In the genomic region with DNA sequence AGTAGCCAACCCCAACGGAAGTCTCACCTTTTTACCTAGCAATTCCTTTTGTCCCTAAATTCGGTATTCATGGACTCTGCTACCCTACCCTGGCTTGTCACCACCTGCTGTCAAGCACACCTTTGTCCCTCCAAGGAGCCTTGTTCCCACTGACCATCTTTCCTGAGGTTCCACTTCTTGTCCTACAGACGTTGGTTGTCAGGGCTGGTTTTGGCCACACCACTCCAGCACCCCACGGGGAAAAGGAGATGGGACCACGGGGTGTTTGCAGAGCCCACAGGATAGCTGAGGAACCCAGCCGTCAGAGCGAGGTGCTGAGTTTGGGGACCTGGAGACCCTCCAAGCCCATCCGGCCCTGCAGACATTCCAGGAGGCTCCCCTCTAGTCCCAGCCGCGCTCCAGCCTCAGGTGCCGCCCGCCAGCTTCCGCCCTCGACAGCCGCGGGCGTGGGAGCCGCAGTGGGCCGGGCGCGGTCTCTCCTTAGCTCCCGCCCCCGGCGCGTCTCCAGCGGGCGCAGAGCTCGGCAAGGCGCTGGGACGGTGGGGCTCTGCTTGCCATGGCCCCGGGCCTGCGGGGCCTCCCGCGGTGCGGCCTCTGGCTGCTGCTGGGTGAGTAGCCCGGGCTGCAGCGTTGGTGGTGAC, we compare ENCODE assay signal across 9 mouse cellular contexts. TPM values are rescaled to one million over a fixed set of nuclear protein-coding genes. Genes with fewer than 3 reads are reported as not detected.
DNase-seq lines count a peak whose midpoint lies in the region; ATAC-seq and TF ChIP-seq lines count a peak whose summit lies in the region.
"Had no signal": no experiment of that assay in that cellular context is flagged by ENCODE, and none has a peak within 500 bp of the region (broad histone marks: within the 10 kb centered on the region; RNA-seq: fewer than 3 reads in every experiment).

Ramp1 (plus strand) TSS at position 290 of the 641 bp plus-strand sequence.

- no peak within 1 kb of the TSS for H3ac ChIP-seq in myocyte (ENCODE audit: control insufficient read depth, insufficient read length)

- peak within 1 kb of the TSS; percentile 65 for H3K27ac ChIP-seq in embryonic facial prominence, embryonic 10.5 days (replicated peaks)
- H3K27ac ChIP-seq in heart, embryonic 10.5 days, result peak within 1 kb of the TSS; percentile 86
- no peak within 1 kb of the TSS for H3K27ac ChIP-seq in liver, embryonic 14.5 days
- no peak within 1 kb of the TSS for H3K27ac ChIP-seq in testis, adult 2 months (ENCODE audit: control insufficient read depth, insufficient read depth, low read depth, low read length)

- H3K9me3 ChIP-seq in embryonic facial prominence, embryonic 10.5 days, result no peaks in the 10 kb centered on the region
- no peaks in the 10 kb centered on the region for H3K9me3 ChIP-seq in heart, embryonic 10.5 days
- H3K9me3 ChIP-seq in liver, embryonic 14.5 days (ENCODE audit: control insufficient read depth, low read length), result no peaks in the 10 kb centered on the region

- TF ChIP-seq POLR2A in myocyte (IDR thresholded peaks at IDR 0.05; ENCODE audit: insufficient read length, low read depth), result no peak
- no peak for TF ChIP-seq POLR2A in testis, adult 2 months (IDR thresholded peaks at IDR 0.05; ENCODE audit: control insufficient read depth, low read depth, low read length)

- no peak for TF ChIP-seq CTCF in liver, embryonic 14.5 days (IDR thresholded peaks at IDR 0.05; ENCODE audit: low read depth)
- no peak for TF ChIP-seq CTCF in testis, adult 2 months (IDR thresholded peaks at IDR 0.05; ENCODE audit: control insufficient read depth, insufficient read depth, insufficient replicate concordance, low read depth, low read length)

- H3K4me1 ChIP-seq in embryonic facial prominence, embryonic 10.5 days, result peaks cover 31% of the 10 kb centered on the region
- peaks cover 47% of the 10 kb centered on the region for H3K4me1 ChIP-seq in heart, embryonic 10.5 days
- H3K4me1 ChIP-seq in liver, embryonic 14.5 days (replicated peaks; ENCODE audit: control insufficient read depth in 2 of 2, insufficient read depth in 2 of 2, low read length in 1 of 2), result peaks cover 0 to 3% of the 10 kb centered on the region in 2 experiments; a peak in 1 of 4 replicates
- peaks cover 4% of the 10 kb centered on the region for H3K4me1 ChIP-seq in testis, adult 2 months (ENCODE audit: control insufficient read depth, insufficient read depth, low read length)

- H3K9ac ChIP-seq in liver, embryonic 14.5 days (replicated peaks), result no peak within 1 kb of the TSS

- peak within 1 kb of the TSS; percentile 59 for H3K4me3 ChIP-seq in embryonic facial prominence, embryonic 10.5 days
- peak within 1 kb of the TSS; percentile 66 for H3K4me3 ChIP-seq in heart, embryonic 10.5 days
- peak within 1 kb of the TSS; percentile 26 to 30 for H3K4me3 ChIP-seq in liver, embryonic 14.5 days (ENCODE audit: insufficient read depth in 1 of 2, low read depth in 2 of 2, low read length in 2 of 2)
- H3K4me3 ChIP-seq in myocyte, result no peak within 1 kb of the TSS
- H3K4me3 ChIP-seq in testis, adult 2 months (ENCODE audit: control insufficient read depth, low read depth, low read length), result peak within 1 kb of the TSS; percentile 2

- H3K79me2 ChIP-seq in myocyte (ENCODE audit: control insufficient read depth, insufficient read depth), result no peaks in the 10 kb centered on the region

- H3K4me2 ChIP-seq in liver, embryonic 14.5 days (ENCODE audit: low read depth), result peak within 1 kb of the TSS; percentile 53
- peak within 1 kb of the TSS; percentile 51 for H3K4me2 ChIP-seq in myocyte (ENCODE audit: low read depth)

- WGBS in embryonic facial prominence, embryonic 10.5 days, result 5% methylated on average over 37 of the region's 37 CpGs
- 3% methylated on average over 37 of the region's 37 CpGs for WGBS in heart, embryonic 10.5 days
- WGBS in liver, embryonic 14.5 days (ENCODE audit: insufficient replicate concordance), result 2% methylated on average over 37 of the region's 37 CpGs

- H3K36me3 ChIP-seq in embryonic facial prominence, embryonic 10.5 days (replicated peaks), result no peaks in the 10 kb centered on the region
- no peaks in the 10 kb centered on the region for H3K36me3 ChIP-seq in heart, embryonic 10.5 days
- H3K36me3 ChIP-seq in liver, embryonic 14.5 days (replicated peaks; ENCODE audit: control insufficient read depth, insufficient read depth, low read depth), result no peaks in the 10 kb centered on the region
- H3K36me3 ChIP-seq in myocyte (ENCODE audit: control insufficient read depth, insufficient read depth), result no peaks in the 10 kb centered on the region
- no peaks in the 10 kb centered on the region for H3K36me3 ChIP-seq in testis, adult 2 months (ENCODE audit: control insufficient read depth, insufficient read depth, low read length)

- peak; percentile 16 for DNase-seq in kidney, adult 18-20 months
- DNase-seq in kidney, adult 11 months, result no peak
- DNase-seq in embryonic facial prominence, embryonic 10.5 days (ENCODE audit: low spot score), result peak; percentile 54
- peak; percentile 72 for DNase-seq in heart, embryonic 10.5 days (ENCODE audit: low spot score)
- peak; percentile 64 for DNase-seq in kidney, postnatal 10 days
- DNase-seq in liver, embryonic 14.5 days (ENCODE audit: low read depth in 3 of 3, low spot score in 3 of 3), result no peak

- H3K27me3 ChIP-seq in embryonic facial prominence, embryonic 10.5 days (replicated peaks; ENCODE audit: low read depth, poor library complexity, severe bottlenecking), result peaks cover 51% of the 10 kb centered on the region
- peaks cover 18% of the 10 kb centered on the region for H3K27me3 ChIP-seq in heart, embryonic 10.5 days (ENCODE audit: insufficient read depth, poor library complexity, severe bottlenecking)
- peaks cover 8% of the 10 kb centered on the region; the same call in 1 of the 2 replicates for H3K27me3 ChIP-seq in liver, embryonic 14.5 days (ENCODE audit: control insufficient read depth, insufficient read depth, low read length)
- no peaks in the 10 kb centered on the region for H3K27me3 ChIP-seq in myocyte (ENCODE audit: control insufficient read depth, insufficient read depth, insufficient read length)
- no peaks in the 10 kb centered on the region for H3K27me3 ChIP-seq in testis, adult 2 months (ENCODE audit: control insufficient read depth, insufficient read depth, low read length)
- H3K27me3 ChIP-seq: Patski had no signal

- ATAC-seq in liver, embryonic 14.5 days (ENCODE audit: insufficient read depth), result peak; percentile 31; the same call in 1 of the 2 replicates

- TF ChIP-seq EP300 in liver, embryonic 14.5 days (IDR thresholded peaks at IDR 0.05; ENCODE audit: low read depth), result no peak

TF ChIP-seq in myocyte, 11 proteins besides CTCF, POLR2A, EP300 and RAD21:
- no peak for TF ChIP-seq POLR2AphosphoS2 (IDR thresholded peaks at IDR 0.05; ENCODE audit: insufficient read length, low read depth)
- TF ChIP-seq MYOG (IDR thresholded peaks at IDR 0.05; ENCODE audit: control insufficient read depth in 1 of 3, insufficient read depth in 1 of 3, insufficient read length in 2 of 3, low read depth in 2 of 3), result peak in 1 of 3 experiments; percentile 39
- TF ChIP-seq USF1 (IDR thresholded peaks at IDR 0.05; ENCODE audit: low read depth), result no peak

RNA-seq across cellular contexts. Expression of gene Ramp1, which starts in this region (rescaled TPM):
- 0.47 and 0.61 TPM in 2 replicates for polyA plus RNA-seq in embryonic facial prominence, embryonic 10.5 days (2016; fragmentation: Nextera tagmentation; extraction: Ambion mirVana)
- polyA plus RNA-seq in heart, embryonic 10.5 days (2016; fragmentation: Nextera tagmentation; extraction: Ambion mirVana), result 16.8 and 24.9 TPM in 2 replicates
- 2.4 and 2.5 TPM in 2 replicates for polyA plus RNA-seq in liver, embryonic 14.5 days (2012; rRNA removed)
- polyA plus RNA-seq in liver, embryonic 14.5 days (2014; fragmentation: Nextera tagmentation; extraction: Ambion mirVana), result 4.9 and 5.2 TPM in 2 replicates
- 3.1 TPM for polyA plus RNA-seq in myocyte (2012; fragmentation: generic; extraction: Trizol)
- polyA plus RNA-seq in testis, adult 2 months (2012; rRNA removed), result 2.1 and 12.8 TPM in 2 replicates
- polyA plus RNA-seq: Patski had no signal

Comparison
In these comparisons a context has a peak if more than half of its experiments do, and no peak if none do; other contexts are left out.
1. DNase-seq: peak in kidney, adult 18-20 months (single experiment), heart, embryonic 10.5 days (single experiment) and kidney, postnatal 10 days (single experiment); none in kidney, adult 11 months (single experiment) and liver, embryonic 14.5 days (0 of 3).
2. Peak in DNase-seq, H3K4me3 ChIP-seq and H3K27ac ChIP-seq in embryonic facial prominence, embryonic 10.5 days; RNA of the gene not detected or under 1 TPM.